Mouse (Mus musculus) megakaryocyte progenitor cell, adult 5-6 weeks (primary cell): ENCODE measurements around the gene Gm1113. TPM values are rescaled to one million over a fixed set of nuclear protein-coding genes. Genes with fewer than 3 reads are reported as not detected.

Experiments used
- ATAC-seq: replicated peaks from 2 replicates; pipeline ENCODE4 v1.8.0; 2016; ENCODE audit warnings: mild to moderate bottlenecking, moderate TSS enrichment, inconsistent platforms; ENCODE audit not compliant: poor library complexity
- total RNA-seq, 2 experiments: library from RNA; stranded (forward) in 1 of 2; stranded (reverse) in 1 of 2; fragments of 157-497, 149-512 nt in 1 of 2; fragments of 200-1000 nt in 1 of 2; gene quantifications; 2 replicates each; pipeline versions ENCODE4 v1.2.3 to v1.2.4; 2015 to 2017

Gm1113 gene
- total RNA-seq, 2 experiments from 2014 or later, result not detected

DNA sequence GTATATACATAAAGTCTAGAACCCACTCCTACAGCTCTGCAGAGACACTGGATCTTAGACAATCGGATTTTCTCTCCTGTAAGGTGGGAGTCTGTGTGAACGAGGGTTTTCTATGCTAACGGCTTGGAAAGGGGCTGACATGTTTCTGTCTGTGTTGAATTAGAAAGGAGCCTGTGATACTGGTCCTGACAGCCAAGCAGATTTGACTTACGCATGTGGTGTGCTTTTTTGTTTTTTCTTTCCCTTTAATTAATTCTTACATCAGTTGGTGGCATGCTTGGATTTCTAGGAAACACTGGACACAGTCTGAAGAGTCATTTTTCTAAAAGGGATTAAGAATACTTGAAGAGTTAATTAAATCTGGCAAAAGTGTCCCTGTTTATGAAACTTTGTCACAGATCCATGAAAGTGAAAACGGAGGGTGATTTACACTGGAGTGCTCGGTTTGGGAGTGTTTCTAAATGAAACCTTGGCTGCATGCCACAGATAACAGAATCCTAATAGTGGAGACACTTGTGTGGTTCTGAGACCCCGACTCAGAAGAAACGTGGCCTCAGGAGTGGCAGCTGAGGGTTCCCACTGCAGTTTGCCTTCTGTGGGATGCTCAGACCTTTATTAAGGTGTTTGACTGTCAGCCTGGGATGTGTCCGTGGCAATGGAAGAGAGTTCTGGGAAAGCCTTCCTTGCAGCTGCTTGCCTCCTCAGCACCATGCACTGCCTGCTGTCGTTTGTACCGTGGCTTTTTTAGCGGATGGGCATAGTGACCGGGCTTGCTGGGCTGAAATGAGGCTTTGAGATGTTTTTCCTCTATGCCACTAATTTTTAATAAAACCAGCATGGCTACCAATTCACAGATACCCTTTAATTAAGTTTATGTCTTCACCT lies 35.8 kb downstream of the Gm1113 start:
- ATAC-seq, result no peak

DNA sequence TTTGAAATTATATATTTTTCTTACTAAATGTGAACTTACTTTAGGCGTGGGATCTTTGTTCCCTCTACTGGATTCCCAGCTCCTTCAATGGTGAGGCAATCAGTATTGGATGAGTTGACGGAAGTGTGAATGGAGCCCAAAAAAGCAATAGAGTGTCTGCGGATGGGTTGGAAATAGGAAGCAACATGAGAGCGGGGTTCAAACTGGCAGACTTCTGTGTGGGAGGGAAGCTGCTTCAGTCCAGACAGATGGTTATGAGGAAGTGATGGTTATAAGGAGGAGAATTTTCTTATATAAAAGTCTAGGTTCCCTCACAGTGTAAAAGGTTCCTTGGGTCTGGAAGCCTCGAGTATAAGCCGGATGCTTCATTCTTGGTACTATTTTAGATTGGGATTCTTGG lies 38.6 kb downstream of the Gm1113 start:
- peak; percentile 38; the same call in 1 of the 2 replicates for ATAC-seq

DNA sequence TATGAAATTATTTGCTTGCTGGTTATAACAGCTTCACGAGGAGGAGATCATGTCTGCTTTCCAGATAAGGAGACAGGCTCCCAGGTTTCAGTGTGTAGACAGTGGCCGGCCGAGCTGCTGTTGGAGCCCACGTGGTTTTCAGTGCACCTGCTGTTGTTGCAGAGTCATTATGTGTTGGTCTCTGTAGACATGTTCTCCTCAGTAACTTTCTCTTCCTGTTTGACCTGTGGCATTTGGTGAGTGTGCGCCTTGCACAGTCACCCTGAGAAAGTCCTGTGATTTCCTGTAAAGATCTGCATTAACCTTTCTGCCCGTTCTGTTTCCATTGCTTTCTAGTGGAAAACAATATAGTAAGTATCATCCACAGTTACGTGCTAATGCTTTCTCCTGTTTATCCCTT lies 42.7 kb downstream of the Gm1113 start:
- peak; percentile 89 for ATAC-seq

DNA sequence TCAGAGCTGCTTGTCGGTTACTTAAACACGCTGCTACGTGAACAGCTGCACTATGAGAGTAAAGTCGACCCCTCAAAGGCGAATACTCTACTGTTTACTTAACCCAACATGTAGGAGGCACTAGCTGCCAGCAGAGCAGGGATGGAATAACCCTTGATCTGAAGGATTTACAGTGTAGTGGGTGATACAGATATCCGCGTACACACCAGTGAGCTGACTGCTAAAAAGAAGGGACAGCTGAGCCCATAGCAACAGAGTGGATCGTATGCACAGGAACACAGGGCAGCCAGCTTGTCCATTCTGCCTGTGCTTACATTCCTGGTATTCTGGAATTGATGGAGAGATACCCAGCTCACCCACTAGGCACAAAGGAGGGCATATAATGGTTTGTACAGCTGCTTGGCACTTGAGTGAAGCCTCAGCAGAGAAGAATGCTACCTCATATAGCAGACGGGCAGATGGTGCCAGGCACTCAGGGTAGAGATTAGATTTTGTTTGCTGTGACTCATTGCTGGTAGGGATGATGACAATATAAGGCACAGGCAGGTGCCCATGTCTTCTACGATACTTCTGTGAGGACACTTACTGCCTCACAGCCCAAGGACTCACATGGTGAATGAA lies 43.9 kb downstream of the Gm1113 start:
- ATAC-seq, result no peak

DNA sequence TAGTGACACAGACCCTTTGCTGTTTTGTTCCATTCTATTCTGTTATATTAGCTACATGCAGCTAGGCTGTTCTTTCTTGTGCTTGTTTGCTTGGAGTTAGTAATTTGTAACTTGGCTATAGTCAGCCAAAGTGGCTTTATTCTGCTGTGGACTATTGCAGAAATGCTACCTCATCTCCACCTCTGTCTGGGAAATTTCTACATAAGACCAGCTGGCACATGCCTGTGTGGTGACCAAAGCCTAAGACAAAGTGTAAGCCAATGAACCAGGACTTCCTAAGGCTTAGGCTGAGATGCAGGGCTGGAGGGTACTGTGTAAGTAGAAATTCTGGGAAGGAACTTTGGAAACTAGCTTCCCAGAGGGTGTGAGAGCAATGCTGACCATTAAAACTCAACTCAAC lies 49.2 kb downstream of the Gm1113 start:
- ATAC-seq, result no peak

DNA sequence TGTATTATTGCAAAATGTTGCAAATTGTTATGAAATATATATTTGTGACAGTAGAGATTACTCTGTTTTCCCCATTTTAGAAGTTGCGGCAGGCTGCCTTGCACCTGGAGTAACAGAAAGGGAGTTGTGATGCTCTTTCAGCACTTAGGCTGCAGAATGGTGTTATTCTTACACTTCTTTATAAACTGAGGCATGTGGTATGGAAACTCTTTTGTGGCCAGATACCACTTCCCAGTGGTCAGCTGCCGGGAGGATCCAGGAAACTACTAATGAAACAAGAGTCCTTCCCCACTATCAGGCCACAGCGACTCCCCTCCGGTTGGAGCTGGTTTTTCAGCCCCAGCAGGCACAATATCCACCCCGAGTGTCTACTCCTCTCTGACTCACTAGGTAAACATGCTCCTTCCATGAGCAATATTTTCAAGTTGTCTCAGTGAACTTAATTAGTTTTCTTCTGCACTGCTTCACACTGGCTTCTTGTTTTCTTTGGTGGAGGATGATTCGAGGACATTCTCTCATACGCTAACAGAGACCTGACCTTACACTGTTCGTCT lies 50.7 kb downstream of the Gm1113 start:
- ATAC-seq, result peak; percentile 65

DNA sequence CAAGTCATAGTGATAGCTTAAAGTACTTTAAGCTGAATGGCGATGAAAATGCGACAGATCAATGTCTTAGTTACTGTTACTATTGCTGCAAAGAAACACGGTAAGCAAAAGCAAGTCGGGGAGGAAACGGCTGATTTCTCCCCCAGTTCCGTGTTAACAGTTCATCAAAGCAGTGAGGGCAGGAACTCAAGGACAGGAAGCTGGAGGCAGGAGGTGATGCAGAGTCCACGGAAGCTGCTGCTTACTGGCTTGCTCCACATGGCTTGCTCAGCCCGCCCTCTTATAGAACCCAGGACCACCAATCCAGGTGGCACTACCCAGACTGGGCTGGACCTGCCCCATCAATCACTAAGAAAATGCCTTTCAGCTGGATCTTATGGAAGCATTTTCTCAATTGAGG lies 58.5 kb downstream of the Gm1113 start:
- ATAC-seq, result no peak

Other genes with a start within 250 kb of the Gm1113 start
- gene Cdon, start 97.1 kb downstream of the Gm1113 start, total RNA-seq (2015), result 0.67 and 1.3 TPM in 2 replicates
- 0.37 and 1.0 TPM in 2 replicates for gene Cdon, start 97.1 kb downstream of the Gm1113 start, total RNA-seq (2017)
- 0.05 TPM in 1 of 2 replicates, not detected in the other for gene Ddx25, start 40.3 kb upstream of the Gm1113 start, total RNA-seq (2015)
- gene Ddx25, start 40.3 kb upstream of the Gm1113 start, total RNA-seq (2017), result 0.03 TPM in 1 of 2 replicates, not detected in the other
- 25.5 and 28.8 TPM in 2 replicates for gene Pus3, start 40.3 kb upstream of the Gm1113 start, total RNA-seq (2015)
- 22.3 and 23.7 TPM in 2 replicates for gene Pus3, start 40.3 kb upstream of the Gm1113 start, total RNA-seq (2017)
- 0.57 TPM in 1 of 2 replicates, not detected in the other for gene Pate2, start 52.0 kb upstream of the Gm1113 start, total RNA-seq (2015)
- 0.54 TPM in 1 of 2 replicates, not detected in the other for gene Pate2, start 52.0 kb upstream of the Gm1113 start, total RNA-seq (2017)
- gene Hyls1, start 52.1 kb upstream of the Gm1113 start, total RNA-seq (2015), result 9.7 and 12.6 TPM in 2 replicates
- 12.7 and 14.1 TPM in 2 replicates for gene Hyls1, start 52.1 kb upstream of the Gm1113 start, total RNA-seq (2017)
- not detected in 2 replicates for gene Pate4, start 93.7 kb upstream of the Gm1113 start, total RNA-seq (2015)
- gene Pate4, start 93.7 kb upstream of the Gm1113 start, total RNA-seq (2017), result not detected in 2 replicates
- gene Pate3, start 129.9 kb upstream of the Gm1113 start, total RNA-seq (2015), result not detected in 2 replicates
- gene Pate3, start 129.9 kb upstream of the Gm1113 start, total RNA-seq (2017), result not detected in 2 replicates
- not detected in 2 replicates for gene Pate1, start 169.1 kb upstream of the Gm1113 start, total RNA-seq (2015)
- not detected in 2 replicates for gene Pate1, start 169.1 kb upstream of the Gm1113 start, total RNA-seq (2017)
- not detected in 2 replicates for gene Gm17677, start 222.8 kb upstream of the Gm1113 start, total RNA-seq (2015)
- not detected in 2 replicates for gene Gm17677, start 222.8 kb upstream of the Gm1113 start, total RNA-seq (2017)